Mouse (Mus musculus): ENCODE results near the gene Aoah.

- TF ChIP-seq CTCF (IDR thresholded peaks at IDR 0.05; ENCODE audit: low read depth) (no peak), EP300 (IDR thresholded peaks at IDR 0.05; ENCODE audit: low read depth) (no peak)
Observed at GRCm38 (mm10) chr13:20754843-20755242, 39.1 kb upstream of the Aoah start.
